Mouse (Mus musculus) layer of hippocampus, postnatal 36 days (tissue): ENCODE measurements around the gene Lrrc58. TPM values are rescaled to one million over a fixed set of nuclear protein-coding genes. Genes with fewer than 3 reads are reported as not detected.

ENCODE experiments used
- DNase-seq, 2 experiments: peaks; one replicate each; pipeline ENCODE4 v3.0.0; 2022
- total RNA-seq, 2 experiments: library from RNA; stranded (reverse); gene quantifications; 2 replicates each; pipeline ENCODE4 v1.2.3; 2021

Gene Lrrc58
- 100 to 1,000 TPM; 101 to 108 TPM for total RNA-seq

DNA sequence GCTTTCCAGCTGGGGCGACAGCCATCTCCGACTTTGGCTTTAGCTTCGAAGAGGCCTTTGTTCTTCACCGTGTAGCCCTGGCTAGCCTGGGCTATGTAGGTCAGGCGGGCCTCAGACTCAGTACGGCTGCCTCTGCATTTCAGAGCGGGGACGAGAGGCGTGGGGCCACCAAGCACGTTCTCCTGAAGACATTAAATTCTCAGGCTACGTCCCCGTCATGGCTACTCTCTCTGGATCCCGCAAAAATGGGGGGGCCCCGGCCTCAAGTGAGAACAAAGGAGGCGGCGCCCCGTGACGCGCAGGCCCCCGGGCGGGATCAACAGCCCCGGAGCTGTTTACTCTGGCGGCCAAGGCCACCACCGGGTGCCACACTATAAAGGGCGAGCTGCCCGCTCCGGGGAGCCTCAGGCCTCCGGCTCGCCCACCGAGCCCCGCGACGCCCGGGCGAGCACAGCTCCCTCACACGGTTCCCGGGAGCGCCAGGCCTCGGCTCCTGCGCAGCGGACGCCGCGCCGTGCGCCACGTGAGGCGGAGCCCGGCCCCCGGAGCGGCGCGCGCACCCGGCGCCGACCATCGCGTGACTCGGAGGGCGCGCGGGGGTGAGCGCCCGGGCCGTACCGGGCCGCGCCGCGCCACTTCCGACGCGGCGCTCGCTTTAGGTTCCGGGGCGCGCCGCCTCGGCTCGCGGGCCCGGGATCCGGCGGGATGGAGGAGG is at the start of gene Lrrc58:
Gene Lrrc58 (plus strand): TSS at position 599 of the 715 bp plus-strand sequence.
- DNase-seq: peak; percentile 87 to 88

DNA sequence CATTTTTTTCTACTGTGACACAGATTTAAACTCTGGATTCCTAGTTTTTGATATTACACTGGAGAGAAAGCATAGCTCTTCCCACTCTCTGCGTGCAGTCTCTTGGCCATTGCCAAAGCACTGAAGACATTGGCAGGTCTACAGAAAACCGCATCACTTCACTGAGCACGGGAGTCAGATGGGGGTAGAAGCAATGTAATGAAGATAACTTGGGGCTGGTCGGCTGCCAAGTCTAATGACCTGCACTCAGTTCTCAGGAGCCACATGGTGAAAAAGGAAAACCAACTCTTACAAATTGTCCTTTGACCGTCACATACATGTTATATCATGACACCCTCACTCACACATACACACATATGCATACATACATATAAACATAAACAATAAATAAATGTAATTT is 44.2 kb upstream of the Lrrc58 start:
- no peak for DNase-seq

DNA sequence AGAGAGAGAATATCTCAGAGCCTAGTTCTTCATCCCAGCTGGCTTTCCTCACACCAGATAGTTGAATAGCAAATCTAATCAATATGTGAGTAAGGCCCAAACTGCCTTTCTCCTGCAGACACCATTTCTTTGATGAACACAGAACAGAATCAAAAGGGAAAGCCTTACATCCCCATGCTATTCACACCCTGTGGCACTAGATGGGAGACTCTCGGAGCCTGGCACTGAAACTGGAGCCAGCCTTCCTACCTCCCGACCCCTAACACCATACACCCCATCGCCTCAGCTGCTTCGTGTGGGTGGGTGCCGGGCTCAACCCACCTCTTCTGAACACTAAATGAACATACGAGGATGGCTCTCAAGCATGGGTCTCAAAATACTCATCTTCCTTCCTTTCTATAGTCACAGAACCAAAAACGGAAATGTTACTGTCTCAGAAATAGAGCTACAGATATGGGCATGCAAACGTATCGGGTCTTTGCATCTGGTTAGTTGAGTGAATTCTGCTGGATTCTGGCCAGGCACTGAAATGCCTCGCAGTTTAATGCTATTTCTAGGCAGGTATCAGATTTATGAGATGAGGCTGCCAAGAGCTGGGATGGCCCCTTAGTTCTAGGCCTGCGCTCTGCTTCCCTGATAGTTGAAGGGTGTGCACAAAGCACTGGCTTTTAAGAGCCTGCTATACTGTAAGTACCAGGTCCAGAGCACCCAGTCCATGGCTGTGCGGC is 43.2 kb upstream of the Lrrc58 start:
- no peak for DNase-seq

DNA sequence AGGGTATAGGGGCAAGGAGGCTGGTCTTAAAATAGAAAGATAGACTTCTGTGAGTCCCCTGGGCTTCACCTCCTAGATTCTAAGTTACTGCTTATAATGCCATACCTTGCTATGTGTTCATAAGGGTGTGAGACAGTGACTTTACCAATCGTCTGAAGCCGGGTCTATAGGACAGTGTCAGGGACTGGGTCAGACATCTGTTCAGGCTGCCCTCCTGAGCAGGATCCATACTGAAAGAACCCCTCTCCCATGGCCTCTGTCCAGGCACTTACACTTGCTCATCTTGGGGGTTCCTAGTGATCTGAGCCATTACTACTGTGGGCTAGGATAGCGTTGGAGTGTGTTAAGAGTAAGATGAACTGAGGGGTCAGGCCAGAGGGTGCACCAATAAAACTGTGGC is 41.9 kb upstream of the Lrrc58 start:
- DNase-seq: no peak

DNA sequence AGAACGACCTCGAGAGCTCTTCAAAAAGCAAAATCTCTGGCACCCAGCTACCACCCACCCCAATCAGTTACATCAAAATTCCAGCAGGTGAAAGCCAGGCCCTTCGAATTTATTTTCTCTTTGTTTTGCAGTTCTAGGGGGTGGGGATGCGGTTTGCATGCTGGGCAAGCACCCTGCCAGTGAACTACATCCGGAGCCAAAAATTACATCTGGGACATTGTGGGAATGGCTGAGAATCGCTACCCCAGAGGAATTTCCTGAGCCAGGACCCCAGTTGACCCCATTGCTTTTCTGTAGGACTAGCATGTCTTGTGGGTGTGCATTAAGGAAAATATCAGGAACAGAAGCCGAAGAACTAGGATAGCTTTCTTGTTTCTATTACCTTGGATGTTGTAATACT is 37.1 kb upstream of the Lrrc58 start:
- DNase-seq: no peak

DNA sequence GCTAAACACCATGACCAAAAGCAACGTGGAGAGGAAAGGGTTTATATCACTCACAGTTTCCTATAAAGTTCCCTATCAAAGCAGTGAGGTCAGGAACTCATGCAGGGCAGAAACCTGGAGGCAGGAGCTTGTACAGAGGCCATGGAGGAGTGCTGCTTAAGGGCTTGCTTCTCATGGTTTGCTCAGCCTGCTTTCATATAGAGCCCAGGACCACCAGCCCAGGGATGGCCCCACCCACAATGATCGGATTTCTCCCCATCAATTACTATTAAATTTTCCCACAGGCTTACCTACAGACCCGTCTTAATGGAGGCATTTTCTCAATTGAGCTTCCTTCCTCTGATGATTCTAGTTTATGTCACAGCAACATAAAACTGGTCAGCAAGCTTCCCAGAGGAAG is 30.6 kb upstream of the Lrrc58 start:
- DNase-seq: no peak

DNA sequence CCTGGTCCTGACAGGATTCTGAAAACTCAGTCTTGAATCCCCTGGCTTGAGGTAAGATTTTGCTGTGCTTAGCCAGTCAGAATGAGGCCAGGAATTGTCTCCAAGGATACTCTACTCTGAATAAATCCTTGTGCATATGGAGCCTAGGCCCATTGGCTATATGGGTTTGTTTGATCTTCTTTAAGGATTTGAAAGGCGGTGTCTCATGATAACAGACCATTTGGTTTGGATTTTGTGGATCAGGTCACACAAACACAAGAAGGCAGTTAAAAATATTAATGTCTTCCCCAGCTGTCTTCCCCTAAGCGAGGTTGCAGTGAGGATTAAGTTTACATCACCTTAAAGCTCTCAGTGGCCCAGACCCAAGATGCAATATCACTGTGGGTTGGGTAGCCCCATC is 25.8 kb upstream of the Lrrc58 start:
- DNase-seq: no peak

DNA sequence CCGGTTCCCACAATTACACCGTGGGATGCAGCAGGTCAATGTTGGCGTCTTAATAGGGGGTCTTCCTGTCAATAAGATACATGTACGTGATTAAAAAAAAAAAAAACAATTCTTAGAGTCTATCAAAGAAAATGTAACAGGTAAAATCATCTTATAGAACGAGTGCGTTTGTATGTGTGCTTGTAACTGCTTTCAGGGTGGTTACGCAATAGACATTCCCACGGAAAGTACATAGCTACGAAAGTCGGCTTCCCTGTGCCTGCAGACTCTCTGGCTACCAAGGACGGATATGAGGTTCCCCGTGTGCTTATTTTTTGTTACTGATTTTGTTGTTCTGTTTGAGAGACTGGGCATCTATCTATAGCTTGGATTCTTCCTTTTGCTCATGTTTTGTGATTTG is 24.4 kb upstream of the Lrrc58 start:
- DNase-seq: no peak

DNA sequence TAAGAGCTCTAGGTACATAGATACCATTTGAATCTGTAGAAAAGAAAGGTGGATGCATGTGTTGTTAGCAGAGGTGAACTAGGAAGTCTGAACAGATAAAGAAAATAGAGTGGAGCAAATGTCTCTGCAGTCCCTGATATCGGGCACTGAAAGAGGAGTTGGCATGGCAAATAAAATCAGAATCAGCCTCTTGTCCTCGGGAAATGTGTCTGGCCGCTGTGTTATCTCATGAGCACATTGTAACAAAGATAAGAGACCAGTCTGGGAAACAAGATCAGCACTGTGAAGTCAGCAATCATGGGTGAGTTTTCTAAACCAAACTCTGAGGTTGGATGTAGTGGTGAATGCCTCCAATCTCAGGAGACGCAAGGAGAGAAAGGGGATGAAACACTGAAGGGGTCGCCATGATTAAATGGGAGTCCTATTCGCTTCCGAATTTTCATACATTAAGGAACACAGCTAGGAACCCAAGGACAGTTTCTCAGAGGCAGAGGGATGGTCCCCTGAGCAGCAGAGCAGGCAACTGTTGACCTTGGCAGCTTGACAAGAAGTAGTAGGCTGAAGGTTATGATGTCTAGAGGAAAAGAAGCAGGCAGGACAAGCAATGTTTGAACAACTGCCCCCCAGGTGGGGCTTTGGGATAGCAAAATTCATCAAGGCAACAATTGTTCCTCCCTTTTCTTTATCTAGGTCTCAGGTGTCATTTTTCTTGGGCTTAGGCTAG is 22.8 kb upstream of the Lrrc58 start:
- DNase-seq: no peak

DNA sequence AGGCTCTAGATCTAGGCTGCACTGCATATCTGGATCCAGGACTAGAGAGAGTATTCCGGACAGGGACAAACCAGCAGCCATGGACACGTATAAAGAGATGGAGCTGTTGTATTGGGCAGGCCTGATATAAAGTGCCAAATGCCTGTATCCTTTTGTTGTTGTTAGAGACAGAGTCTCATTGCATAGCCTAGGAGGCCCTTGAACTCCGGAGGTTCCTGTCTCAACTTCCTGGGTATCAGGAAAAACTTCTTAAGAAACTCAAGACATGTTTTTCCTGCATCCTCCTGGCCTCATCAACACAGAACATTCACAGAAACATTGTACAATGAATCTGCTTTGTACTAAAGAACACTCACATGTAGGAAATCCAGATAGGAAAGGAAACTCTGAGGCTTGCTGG is 21.1 kb upstream of the Lrrc58 start:
- DNase-seq: no peak

DNA sequence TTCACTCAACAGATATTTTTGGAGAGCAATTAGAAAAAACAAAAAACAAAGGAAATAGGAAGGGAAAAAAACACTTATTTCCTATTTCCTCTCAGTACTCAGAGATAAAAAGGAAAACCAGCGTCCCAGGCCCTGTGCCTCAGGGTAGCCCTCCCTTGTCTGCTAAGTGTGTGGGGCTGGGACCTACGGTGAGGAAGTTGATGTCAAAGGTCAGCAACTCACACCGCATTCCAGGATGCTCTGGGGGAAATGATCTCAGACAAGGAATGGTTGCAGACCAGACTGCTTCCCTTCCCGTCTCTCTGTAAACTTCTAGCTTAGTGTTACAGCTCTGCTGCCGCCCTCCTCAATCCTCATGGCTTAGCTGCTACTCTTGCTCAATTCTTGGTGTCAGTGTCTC is 16.8 kb upstream of the Lrrc58 start:
- no peak for DNase-seq

DNA sequence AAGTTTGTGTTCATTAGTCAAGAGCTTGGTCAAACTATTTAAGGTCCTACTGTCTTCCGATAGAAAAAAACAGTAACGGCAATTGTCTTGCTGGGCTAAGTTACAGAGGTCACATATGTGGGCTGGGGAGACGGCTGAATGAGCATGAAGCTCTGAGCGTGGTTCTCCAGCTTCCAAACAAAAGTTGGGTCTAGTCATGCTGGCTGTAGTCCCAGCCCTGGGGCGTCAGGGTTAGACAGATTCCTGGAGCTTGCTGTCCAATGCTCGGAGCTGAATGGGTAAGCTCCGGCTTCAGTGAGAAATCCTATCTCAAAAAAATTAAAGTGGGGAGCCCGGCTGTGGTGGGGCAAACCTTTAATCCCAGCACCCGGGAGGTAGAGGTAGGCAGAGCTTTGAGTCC is 14.9 kb upstream of the Lrrc58 start:
- DNase-seq: no peak

DNA sequence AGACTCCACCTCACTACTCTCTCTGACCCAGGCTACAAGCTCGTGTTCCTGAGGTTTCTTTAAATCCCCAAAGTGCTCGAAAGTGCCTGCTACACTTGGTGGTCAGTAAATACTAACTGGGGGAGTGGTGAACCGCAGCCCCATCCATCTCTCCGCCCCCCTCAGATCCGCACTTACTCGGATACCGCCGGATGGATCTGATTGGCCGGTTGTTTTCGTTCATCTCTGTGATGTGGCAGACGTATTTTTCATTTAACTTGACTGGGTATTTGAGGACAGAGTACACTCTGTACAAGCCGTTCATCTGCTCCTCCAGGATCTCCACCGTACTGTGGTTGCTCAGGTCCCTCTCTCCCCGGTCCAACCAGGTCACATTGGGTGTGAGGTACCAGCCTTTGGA is 14.1 kb upstream of the Lrrc58 start:
- DNase-seq: no peak

DNA sequence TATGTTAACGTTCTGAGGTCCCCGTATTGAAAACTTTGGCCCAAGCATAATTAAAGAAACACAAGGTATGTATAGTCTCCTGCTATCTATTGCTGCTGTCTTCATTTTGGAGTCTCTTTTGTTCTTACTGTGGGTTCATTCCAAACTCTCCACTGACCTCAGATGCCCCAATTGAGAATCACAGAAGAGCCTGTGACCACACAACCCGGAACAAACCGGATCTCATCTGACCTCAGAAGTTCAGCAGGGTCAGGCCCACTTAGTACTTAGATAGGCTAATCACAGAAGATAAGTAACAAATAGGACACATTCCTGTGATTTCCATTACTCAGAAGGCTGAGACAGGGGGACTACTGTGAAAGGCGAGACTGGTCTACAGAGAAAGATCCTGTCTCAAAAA is 13.6 kb upstream of the Lrrc58 start:
- no peak for DNase-seq

DNA sequence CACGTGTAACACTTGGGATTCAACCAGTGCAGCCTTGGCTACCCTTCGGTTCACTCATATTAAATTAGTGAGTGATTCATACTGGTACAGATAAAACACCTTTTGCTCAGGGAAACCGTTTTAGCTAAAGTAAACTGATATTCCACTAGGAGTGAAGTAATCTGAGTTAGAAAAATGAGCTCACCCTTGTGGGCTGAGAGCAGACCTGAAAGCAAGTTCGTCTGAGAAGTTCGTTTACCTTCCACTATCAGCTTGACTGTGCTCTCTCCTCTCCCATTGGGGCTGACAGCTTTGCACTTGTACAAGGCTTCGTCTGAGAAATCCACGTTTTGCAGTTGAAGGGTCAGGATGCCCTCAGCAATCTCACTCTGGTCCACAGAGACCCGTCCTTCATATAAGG is 12.6 kb upstream of the Lrrc58 start:
- DNase-seq: no peak

DNA sequence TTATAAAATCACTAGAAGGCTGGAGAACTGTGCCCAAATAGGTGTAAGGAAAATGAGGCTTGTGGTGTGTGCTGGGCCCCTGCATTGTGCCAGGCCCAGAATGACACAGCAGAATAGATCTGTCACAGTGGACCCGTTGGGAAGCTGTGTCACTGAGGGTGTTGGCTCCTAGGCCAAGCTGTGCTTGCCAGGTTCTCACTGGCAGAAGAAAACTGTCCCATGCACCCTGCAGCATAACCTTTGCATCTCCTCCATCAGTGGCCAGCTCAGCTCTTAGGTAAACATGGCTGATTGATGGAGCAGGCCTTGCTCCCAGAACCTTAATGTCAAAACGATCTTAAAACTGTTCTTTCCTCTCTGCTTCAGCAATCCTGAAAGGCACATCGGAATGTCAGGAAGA is 11.9 kb upstream of the Lrrc58 start:
- no peak for DNase-seq

DNA sequence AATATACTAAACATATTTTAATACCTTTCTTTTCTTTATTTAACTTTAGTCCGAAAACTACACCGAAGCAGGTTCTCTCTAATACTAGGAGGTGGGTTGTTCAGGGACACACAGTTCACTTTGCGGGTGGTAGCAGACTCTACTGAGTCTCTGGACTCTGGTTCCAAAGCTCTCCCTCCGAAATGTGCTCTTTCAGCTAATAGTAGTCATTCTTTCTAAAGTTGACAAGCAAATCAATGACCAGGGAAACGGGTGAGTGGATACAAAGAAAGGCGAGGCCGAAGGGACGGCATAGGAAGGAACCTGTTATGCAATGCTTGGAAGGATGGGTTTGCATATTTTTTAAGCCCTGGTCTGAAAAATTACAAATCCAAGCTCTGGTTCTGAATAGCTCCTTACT is 10.7 kb upstream of the Lrrc58 start:
- no peak for DNase-seq

DNA sequence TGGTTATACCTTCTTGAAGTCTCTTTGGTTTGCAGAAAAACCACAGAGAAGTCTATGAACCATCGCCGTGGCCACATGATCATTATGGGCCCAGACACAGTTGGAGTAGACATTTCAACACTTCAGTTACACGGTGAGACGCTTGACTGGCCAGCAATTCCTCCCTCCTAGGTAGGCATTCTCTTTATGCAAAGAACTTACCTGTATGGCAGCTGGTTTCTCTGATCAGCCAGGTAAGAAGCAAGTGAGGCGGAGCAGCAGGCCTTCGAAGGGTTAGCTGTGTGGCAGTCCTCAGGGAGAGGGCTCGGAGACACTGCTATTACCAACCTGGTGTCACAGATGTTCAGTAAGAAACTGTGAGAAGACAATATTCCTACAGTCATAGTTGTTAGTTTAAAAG is 8.0 kb upstream of the Lrrc58 start:
- no peak for DNase-seq

DNA sequence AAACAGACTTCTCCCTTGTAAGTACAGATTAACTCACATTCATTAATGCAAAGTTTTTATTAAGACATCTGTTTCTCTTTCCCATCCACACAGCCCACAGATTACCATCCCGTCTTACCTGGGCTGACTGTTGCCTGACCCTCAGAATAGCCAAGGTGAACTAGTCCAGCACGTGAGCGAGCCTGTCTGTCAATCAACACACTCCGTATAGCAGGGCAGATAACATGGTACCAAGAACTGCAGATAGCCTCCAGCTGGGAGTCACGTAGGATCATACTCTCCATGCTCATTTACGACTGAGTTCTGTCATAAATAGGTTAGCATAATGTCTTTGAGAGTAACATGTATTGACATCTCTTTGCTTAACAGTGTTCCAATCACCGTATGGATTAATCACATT is 7.2 kb upstream of the Lrrc58 start, which contains the start of gene Gm36028:
Gene Gm36028 (minus strand): TSS at position 118 of the 400 bp plus-strand sequence.
- DNase-seq: no peak

DNA sequence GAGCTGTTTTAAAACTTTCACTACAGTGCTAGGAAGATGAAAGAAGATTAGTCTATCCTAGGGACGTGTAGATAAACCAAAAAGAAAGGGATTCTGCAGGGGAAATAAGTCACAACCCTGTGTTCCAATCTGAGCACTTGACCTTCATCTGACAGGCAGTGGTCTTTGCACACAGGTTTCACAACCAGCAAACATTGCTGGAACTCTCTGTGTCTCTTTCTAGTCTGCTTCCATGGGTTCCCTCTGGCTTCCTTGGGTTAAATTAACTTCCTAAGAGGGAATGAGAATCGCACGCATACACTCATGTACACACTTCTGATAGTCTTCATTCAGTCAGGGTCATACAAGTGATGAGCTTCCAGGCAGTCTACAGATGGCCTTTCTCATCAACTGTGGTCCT is 4.3 kb upstream of the Lrrc58 start:
- no peak for DNase-seq

DNA sequence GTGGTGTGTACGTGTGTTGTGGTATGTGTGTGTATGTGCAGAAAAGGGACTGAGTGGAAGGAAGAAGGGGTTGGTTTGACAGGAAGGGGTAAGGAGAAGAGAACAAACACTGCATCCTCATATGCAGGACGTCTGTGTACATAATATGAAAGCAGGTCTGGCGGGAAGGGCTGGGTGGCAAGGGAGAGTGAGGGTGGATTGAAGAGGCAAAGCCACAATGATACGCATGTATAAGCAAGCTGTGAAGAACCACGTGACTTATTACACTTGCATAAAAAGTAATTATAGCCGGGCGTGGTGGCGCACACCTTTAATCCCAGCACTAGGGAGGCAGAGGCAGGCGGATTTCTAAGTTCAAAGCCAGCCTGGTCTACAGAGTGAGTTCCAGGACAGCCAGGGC is 2.3 kb upstream of the Lrrc58 start:
- no peak for DNase-seq

DNA sequence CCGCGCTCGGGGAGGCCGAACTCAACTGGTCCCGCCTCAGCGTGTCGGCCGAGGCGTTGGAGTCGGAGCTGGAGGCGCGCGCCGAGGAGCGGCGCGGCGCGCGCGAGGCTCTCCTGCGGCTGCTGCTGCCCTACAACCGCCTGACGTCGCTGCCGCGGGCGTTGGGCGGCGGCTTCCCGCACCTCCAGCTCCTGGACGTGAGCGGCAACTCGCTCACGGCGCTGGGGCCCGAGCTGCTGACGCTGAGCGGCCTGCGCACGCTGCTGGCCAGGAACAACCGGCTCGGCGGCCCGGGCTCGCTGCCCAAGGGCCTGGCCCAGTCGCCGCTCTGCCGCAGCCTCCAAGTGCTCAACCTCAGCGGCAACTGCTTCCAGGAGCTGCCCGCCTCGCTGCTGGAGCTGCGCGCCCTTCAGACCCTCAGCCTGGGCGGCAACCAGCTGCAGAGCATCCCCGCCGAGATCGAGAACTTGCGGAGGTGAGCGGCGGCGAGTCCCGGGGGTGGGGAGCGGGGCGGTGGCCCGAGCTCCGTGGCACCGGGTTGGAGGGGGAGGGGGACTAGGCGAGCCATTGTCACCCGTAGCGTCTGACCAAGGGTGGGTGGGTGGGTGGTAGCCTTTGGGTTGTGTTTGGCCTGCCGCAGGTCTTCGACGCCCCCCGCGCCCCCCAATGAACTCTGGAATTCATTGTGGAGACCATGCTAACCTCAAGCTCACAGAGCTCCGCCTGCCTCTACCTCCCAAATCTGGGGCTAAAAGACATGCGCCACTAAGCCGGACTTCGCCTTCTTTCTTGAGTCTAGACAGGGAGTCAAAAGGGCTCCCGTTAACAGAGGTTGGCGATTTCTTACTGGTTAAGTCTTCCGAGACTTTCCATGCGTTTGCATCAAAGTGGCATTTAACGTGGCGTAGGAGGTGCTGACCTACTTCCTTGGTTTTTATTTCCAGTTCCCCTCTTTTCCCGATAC is 599 bp downstream of the Lrrc58 start:
- DNase-seq: peak in 1 of 2 experiments; percentile 15
